In genomic region chr1:128013698-128014386, GRCm38 (mm10) we compare ENCODE assay signal across 19 mouse cellular contexts.
A peak's percentile ranks its signal among the peaks of the same experiment; 100 is the strongest.
DNase-seq lines count a peak whose midpoint lies in the region; ATAC-seq and TF ChIP-seq lines count a peak whose summit lies in the region.
"Had no signal": no experiment of that assay in that cellular context is flagged by ENCODE, and none has a peak within 500 bp of the region (broad histone marks: within the 10 kb centered on the region; RNA-seq: fewer than 3 reads in every experiment).

No protein-coding gene starts in this region.

- H3K4me2 ChIP-seq in lung, postnatal 0 days (replicated peaks; ENCODE audit: low read depth, low read length) = no peak overlapping the region
- H3K4me2 ChIP-seq in forebrain, embryonic 11.5 days (ENCODE audit: low read depth, low read length, severe bottlenecking) = no peak overlapping the region
- H3K4me2 ChIP-seq: limb, embryonic 12.5 days had no signal

- 0 out of 2 replicates have a peak, but pooled peaks have one; percentile 30 for ATAC-seq in erythroblast, adult 5-6 weeks (replicated peaks; ENCODE audit: low FRiP score, poor library complexity, severe bottlenecking)
- ATAC-seq in lung, postnatal 0 days = peak; percentile 72; the same call in 1 of the 2 replicates
- ATAC-seq in forebrain, embryonic 11.5 days (replicated peaks; ENCODE audit: low FRiP score) = no peak
- ATAC-seq: hindbrain, postnatal 0 days had no signal

- no peaks in the 10 kb centered on the region for H3K27me3 ChIP-seq in heart, embryonic 10.5 days (ENCODE audit: insufficient read depth, poor library complexity, severe bottlenecking)
- no peaks in the 10 kb centered on the region for H3K27me3 ChIP-seq in MEL (ENCODE audit: control insufficient read depth in 1 of 2, insufficient read depth in 2 of 2, low read length in 2 of 2)
- no peaks in the 10 kb centered on the region for H3K27me3 ChIP-seq in lung, postnatal 0 days (replicated peaks; ENCODE audit: insufficient read depth, low read length)
- no peaks in the 10 kb centered on the region for H3K27me3 ChIP-seq in kidney, adult 2 months (replicated peaks; ENCODE audit: control insufficient read depth, insufficient read depth, low read length)
- no peaks in the 10 kb centered on the region for H3K27me3 ChIP-seq in forebrain, embryonic 11.5 days (ENCODE audit: control insufficient read depth, insufficient read depth, low read length)
- H3K27me3 ChIP-seq: limb, embryonic 12.5 days had no signal

- TF ChIP-seq EP300 in MEL (IDR thresholded peaks at IDR 0.05; ENCODE audit: low read depth in 1 of 2, low read length in 2 of 2) = peak in 1 of 2 experiments; percentile 39; a peak in 1 of 4 replicates
- no peak for TF ChIP-seq EP300 in lung, postnatal 0 days (IDR thresholded peaks at IDR 0.05)

- H3K27ac ChIP-seq in heart, embryonic 10.5 days = no peak overlapping the region
- H3K27ac ChIP-seq in MEL (ENCODE audit: control insufficient read depth, low read depth, low read length) = no peak overlapping the region
- no peak overlapping the region for H3K27ac ChIP-seq in lung, postnatal 0 days (ENCODE audit: low read length)
- H3K27ac ChIP-seq in kidney, adult 2 months (ENCODE audit: insufficient read depth, low read depth, low read length) = no peak overlapping the region
- H3K27ac ChIP-seq in forebrain, embryonic 11.5 days (ENCODE audit: low read depth, low read length) = no peak overlapping the region
- H3K27ac ChIP-seq: hindbrain, postnatal 0 days; limb, embryonic 12.5 days; midbrain, embryonic 10.5 days had no signal

- peaks cover 13% of the 10 kb centered on the region for H3K36me3 ChIP-seq in heart, embryonic 10.5 days
- H3K36me3 ChIP-seq in MEL (ENCODE audit: control insufficient read depth in 1 of 2, insufficient read depth in 2 of 2, low read length in 2 of 2) = peaks cover 0 to 12% of the 10 kb centered on the region in 2 experiments; a peak in 2 of 4 replicates
- no peaks in the 10 kb centered on the region for H3K36me3 ChIP-seq in lung, postnatal 0 days (ENCODE audit: insufficient read depth, low read length)
- H3K36me3 ChIP-seq in kidney, adult 2 months (ENCODE audit: control insufficient read depth, insufficient read depth, low read length) = no peaks in the 10 kb centered on the region
- H3K36me3 ChIP-seq in forebrain, embryonic 11.5 days (ENCODE audit: control insufficient read depth, insufficient read depth, low read length) = no peaks in the 10 kb centered on the region
- H3K36me3 ChIP-seq: limb, embryonic 12.5 days had no signal

- H3K9ac ChIP-seq in MEL (ENCODE audit: control insufficient read depth, low read depth, low read length, poor library complexity, severe bottlenecking) = no peak overlapping the region
- no peak overlapping the region for H3K9ac ChIP-seq in lung, postnatal 0 days (replicated peaks; ENCODE audit: low read depth)
- no peak overlapping the region for H3K9ac ChIP-seq in forebrain, embryonic 11.5 days (ENCODE audit: low read length)
- H3K9ac ChIP-seq: limb, embryonic 12.5 days had no signal

- 65% methylated on average over 4 of the region's 4 CpGs for WGBS in heart, embryonic 10.5 days
- WGBS in lung, postnatal 0 days = 39% methylated on average over 4 of the region's 4 CpGs
- WGBS in kidney, adult 2 months = 74% methylated on average over 4 of the region's 4 CpGs
- 84% methylated on average over 4 of the region's 4 CpGs for WGBS in forebrain, embryonic 11.5 days

- H3K79me2 ChIP-seq in MEL (ENCODE audit: control insufficient read depth, insufficient read depth, low read length, poor library complexity) = no peaks in the 10 kb centered on the region

- no peak for TF ChIP-seq POLR2A in MEL (IDR thresholded peaks at IDR 0.05; ENCODE audit: control insufficient read depth in 1 of 2, insufficient read depth in 1 of 2, low read depth in 1 of 2, low read length in 2 of 2, poor library complexity in 1 of 2)
- TF ChIP-seq POLR2A in kidney, adult 2 months (IDR thresholded peaks at IDR 0.05; ENCODE audit: low read depth, low read length) = no peak

- no peak for TF ChIP-seq RAD21 in MEL (IDR thresholded peaks at IDR 0.05; ENCODE audit: low read depth, low read length)

- TF ChIP-seq CTCF in MEL (IDR thresholded peaks at IDR 0.05 in 2 of 3, conservative IDR thresholded peaks at IDR 0.05 in 1 of 3; ENCODE audit: control insufficient read depth in 1 of 3, insufficient read depth in 1 of 3, low read depth in 2 of 3, low read length in 3 of 3, poor library complexity in 1 of 3, severe bottlenecking in 1 of 3) = no peak
- no peak for TF ChIP-seq CTCF in lung, postnatal 0 days (IDR thresholded peaks at IDR 0.05)
- TF ChIP-seq CTCF in kidney, adult 2 months (conservative IDR thresholded peaks at IDR 0.05; ENCODE audit: insufficient read depth, insufficient read length, low read depth, low read length) = no peak

- peak; percentile 51 for DNase-seq in heart, embryonic 10.5 days (ENCODE audit: low spot score)
- no peak for DNase-seq in heart, postnatal 14 days
- peak; percentile 24 for DNase-seq in MEL (ENCODE audit: low read depth, low spot score)
- DNase-seq in lung, postnatal 0 days (ENCODE audit: low spot score) = peak; percentile 64
- DNase-seq in retina, postnatal 1 day = no peak
- no peak for DNase-seq in kidney, adult 2 months
- no peak for DNase-seq in forebrain, embryonic 11.5 days (ENCODE audit: low spot score)
- DNase-seq: adrenal gland, postnatal 25 days; cerebellum, postnatal 25 days; heart, postnatal 36 days; kidney, adult 18-20 months; kidney, postnatal 4 days; layer of hippocampus, postnatal 36 days; spleen, adult 18-20 months; thymus, postnatal 14 days had no signal

- no peak overlapping the region for H3K4me3 ChIP-seq in heart, embryonic 10.5 days
- H3K4me3 ChIP-seq in MEL (ENCODE audit: control insufficient read depth in 1 of 2, insufficient read depth in 1 of 2, low read depth in 2 of 2, low read length in 2 of 2) = no peak overlapping the region
- no peak overlapping the region for H3K4me3 ChIP-seq in lung, postnatal 0 days (ENCODE audit: low read depth, low read length)
- no peak overlapping the region for H3K4me3 ChIP-seq in kidney, adult 2 months (ENCODE audit: insufficient read depth, low read depth, low read length)
- no peak overlapping the region for H3K4me3 ChIP-seq in forebrain, embryonic 11.5 days (ENCODE audit: low read depth, low read length)
- H3K4me3 ChIP-seq: limb, embryonic 12.5 days; midbrain, embryonic 10.5 days had no signal

- H3K9me3 ChIP-seq in heart, embryonic 10.5 days = no peaks in the 10 kb centered on the region
- no peaks in the 10 kb centered on the region for H3K9me3 ChIP-seq in MEL (replicated peaks; ENCODE audit: insufficient read depth, low read length)
- H3K9me3 ChIP-seq in lung, postnatal 0 days (ENCODE audit: low read length) = no peaks in the 10 kb centered on the region
- H3K9me3 ChIP-seq in forebrain, embryonic 11.5 days (ENCODE audit: control insufficient read depth, low read length) = no peaks in the 10 kb centered on the region
- H3K9me3 ChIP-seq: limb, embryonic 12.5 days; midbrain, embryonic 10.5 days had no signal

- intact Hi-C loops in heart, postnatal 14 days (cut with DNase I) = no loop called here

- no peaks in the 10 kb centered on the region for H3K4me1 ChIP-seq in heart, embryonic 10.5 days
- H3K4me1 ChIP-seq in MEL (ENCODE audit: control insufficient read depth in 1 of 2, insufficient read depth in 2 of 2, low read length in 2 of 2) = peaks cover 2 to 6% of the 10 kb centered on the region in 2 experiments; a peak in 3 of 4 replicates
- no peaks in the 10 kb centered on the region for H3K4me1 ChIP-seq in lung, postnatal 0 days (ENCODE audit: insufficient read depth, low read depth, low read length)
- no peaks in the 10 kb centered on the region for H3K4me1 ChIP-seq in kidney, adult 2 months (ENCODE audit: control insufficient read depth, insufficient read depth, low read length)
- 0 out of 2 replicates have a peak, but pooled peaks cover 1% of the 10 kb centered on the region for H3K4me1 ChIP-seq in forebrain, embryonic 11.5 days (replicated peaks; ENCODE audit: control insufficient read depth, insufficient read depth, low read length)
- H3K4me1 ChIP-seq: limb, embryonic 12.5 days; midbrain, embryonic 10.5 days had no signal

TF ChIP-seq in MEL, 35 proteins besides CTCF, POLR2A, EP300 and RAD21:
- TF ChIP-seq JUND (IDR thresholded peaks at IDR 0.05; ENCODE audit: low read depth, low read length) = no peak
- TF ChIP-seq USF2 (IDR thresholded peaks at IDR 0.05; ENCODE audit: borderline replicate concordance in 1 of 2, insufficient read depth in 1 of 2, low read depth in 1 of 2, low read length in 2 of 2) = no peak
- TF ChIP-seq CHD1 (IDR thresholded peaks at IDR 0.05; ENCODE audit: low read depth, low read length) = no peak
- peak; percentile 51; the same call in 1 of the 2 replicates for TF ChIP-seq TCF12 (IDR thresholded peaks at IDR 0.05; ENCODE audit: low read depth, low read length)
- no peak for TF ChIP-seq MYB (IDR thresholded peaks at IDR 0.05; ENCODE audit: low read depth, low read length)
- no peak for TF ChIP-seq RCOR1 (IDR thresholded peaks at IDR 0.05; ENCODE audit: low read depth, low read length)
- 0 out of 2 replicates have a peak, but pooled peaks have one; percentile 29 for TF ChIP-seq ETS1 (IDR thresholded peaks at IDR 0.05; ENCODE audit: low read depth, low read length)
- TF ChIP-seq GATA1 (IDR thresholded peaks at IDR 0.05; ENCODE audit: low read depth, low read length) = 0 out of 2 replicates have a peak, but pooled peaks have one; percentile 32
- TF ChIP-seq UBTF (IDR thresholded peaks at IDR 0.05; ENCODE audit: borderline replicate concordance, insufficient read depth, low read depth, low read length) = no peak

Comparison
In these comparisons a context has a peak if more than half of its experiments do, and no peak if none do; other contexts are left out.
1. DNase-seq: peak in heart, embryonic 10.5 days (single experiment), MEL (single experiment) and lung, postnatal 0 days (single experiment); none in heart, postnatal 14 days (0 of 2), retina, postnatal 1 day (single experiment), kidney, adult 2 months (single experiment) and forebrain, embryonic 11.5 days (single experiment).